Mouse (Mus musculus): Measurements from ENCODE around the gene Mark2. TPM values are rescaled to one million over a fixed set of nuclear protein-coding genes. Genes with fewer than 3 reads are reported as not detected.

Gene Mark2
- polyA plus RNA-seq, 1 experiment from 2014 or later: 49.0 TPM

- Histone ChIP-seq H3K4me1 (no peaks in the 10 kb centered on the region), H3K9me3 (no peaks in the 10 kb centered on the region), H3K4me2 (no peak overlapping the region), H3K9ac (no peak overlapping the region), H3K4me3 (no peak overlapping the region), H3K27me3 (no peaks in the 10 kb centered on the region), H3K36me3 (no peaks in the 10 kb centered on the region), H3K27ac (no peak overlapping the region)
- ATAC-seq (ENCODE audit: borderline replicate concordance, extremely low read depth, low FRiP score, low TSS enrichment): no peak
- WGBS: 83% methylated on average over 1 of the region's 1 CpGs
Observed at GRCm38 (mm10) chr19:7349993-7350392, 8.3 kb upstream of the Mark2 start.

- Histone ChIP-seq H3K36me3 (no peaks in the 10 kb centered on the region), H3K9me3 (no peaks in the 10 kb centered on the region), H3K9ac (no peak overlapping the region), H3K4me2 (no peak overlapping the region), H3K27ac (no peak overlapping the region), H3K4me3 (no peak overlapping the region), H3K4me1 (peaks cover 1% of the 10 kb centered on the region; the same call in 1 of the 2 replicates), H3K27me3 (no peaks in the 10 kb centered on the region)
- WGBS: 20% methylated on average over 4 of the region's 4 CpGs
- ATAC-seq (ENCODE audit: borderline replicate concordance, extremely low read depth, low FRiP score, low TSS enrichment): no peak
Observed at GRCm38 (mm10) chr19:7345235-7345755, 3.6 kb upstream of the Mark2 start.

- no peak overlapping the region for H3K4me3 ChIP-seq
- no peaks in the 10 kb centered on the region for H3K36me3 ChIP-seq
- H3K9me3 ChIP-seq: no peaks in the 10 kb centered on the region
- no peak for ATAC-seq (ENCODE audit: borderline replicate concordance, extremely low read depth, low FRiP score, low TSS enrichment)
- no peak overlapping the region for H3K4me2 ChIP-seq
- no peak overlapping the region for H3K9ac ChIP-seq
- peaks cover 27% of the 10 kb centered on the region for H3K4me1 ChIP-seq
- WGBS: 67% methylated on average over 2 of the region's 2 CpGs
- no peak overlapping the region for H3K27ac ChIP-seq
- H3K27me3 ChIP-seq: no peaks in the 10 kb centered on the region
Observed at GRCm38 (mm10) chr19:7342646-7343045, 986 bp upstream of the Mark2 start.

GRCm38 (mm10) chr19:7340780-7341475, 732 bp downstream of the Mark2 start:
- Histone ChIP-seq H3K27ac (peak overlapping the region; percentile 91), H3K27me3 (no peaks in the 10 kb centered on the region), H3K9ac (peak overlapping the region; percentile 97), H3K9me3 (no peaks in the 10 kb centered on the region), H3K4me2 (peak overlapping the region; percentile 87), H3K36me3 (no peaks in the 10 kb centered on the region), H3K4me3 (peak overlapping the region; percentile 87), H3K4me1 (peaks cover 36% of the 10 kb centered on the region)
- 1% methylated on average over 27 of the region's 46 CpGs for WGBS
- ATAC-seq (ENCODE audit: borderline replicate concordance, extremely low read depth, low FRiP score, low TSS enrichment): no peak; the same call in 1 of the 2 replicates

- WGBS: under 1% methylated on average over 15 of the region's 15 CpGs
- ATAC-seq (ENCODE audit: borderline replicate concordance, extremely low read depth, low FRiP score, low TSS enrichment): no peak
- peak overlapping the region; percentile 91 for H3K27ac ChIP-seq
- H3K4me1 ChIP-seq: peaks cover 36% of the 10 kb centered on the region
- H3K9ac ChIP-seq: peak overlapping the region; percentile 97
- H3K4me3 ChIP-seq: peak overlapping the region; percentile 87
- peak overlapping the region; percentile 87 for H3K4me2 ChIP-seq
- no peaks in the 10 kb centered on the region for H3K9me3 ChIP-seq
- H3K36me3 ChIP-seq: no peaks in the 10 kb centered on the region
- no peaks in the 10 kb centered on the region for H3K27me3 ChIP-seq
Observed at GRCm38 (mm10) chr19:7340371-7340779, 1.3 kb downstream of the Mark2 start.

- H3K27me3 ChIP-seq: no peaks in the 10 kb centered on the region
- H3K9me3 ChIP-seq: no peaks in the 10 kb centered on the region
- peak overlapping the region; percentile 87 for H3K4me3 ChIP-seq
- no peaks in the 10 kb centered on the region for H3K36me3 ChIP-seq
- H3K9ac ChIP-seq: peak overlapping the region; percentile 97
- 21% methylated on average over 4 of the region's 4 CpGs for WGBS
- ATAC-seq (ENCODE audit: borderline replicate concordance, extremely low read depth, low FRiP score, low TSS enrichment): no peak
- H3K27ac ChIP-seq: peak overlapping the region; percentile 91; the same call in 1 of the 2 replicates
- peak overlapping the region; percentile 87 for H3K4me2 ChIP-seq
- H3K4me1 ChIP-seq: peaks cover 39% of the 10 kb centered on the region
Observed at GRCm38 (mm10) chr19:7339867-7340266, 1.8 kb downstream of the Mark2 start.

- no peak for ATAC-seq (ENCODE audit: borderline replicate concordance, extremely low read depth, low FRiP score, low TSS enrichment)
- H3K27ac ChIP-seq: peak overlapping the region; percentile 48
- H3K4me2 ChIP-seq: peak overlapping the region; percentile 87
- no peaks in the 10 kb centered on the region for H3K27me3 ChIP-seq
- H3K36me3 ChIP-seq: no peaks in the 10 kb centered on the region
- peaks cover 44% of the 10 kb centered on the region for H3K4me1 ChIP-seq
- H3K9me3 ChIP-seq: no peaks in the 10 kb centered on the region
- peak overlapping the region; percentile 97; the same call in 1 of the 2 replicates for H3K9ac ChIP-seq
- 38% methylated on average over 5 of the region's 5 CpGs for WGBS
- H3K4me3 ChIP-seq: peak overlapping the region; percentile 87
Observed at GRCm38 (mm10) chr19:7339026-7339425, 2.6 kb downstream of the Mark2 start.

- no peak for ATAC-seq (ENCODE audit: borderline replicate concordance, extremely low read depth, low FRiP score, low TSS enrichment)
- 0 out of 2 replicates have a peak overlapping the region, but pooled peaks have one; percentile 48 for H3K27ac ChIP-seq
Observed at GRCm38 (mm10) chr19:7337781-7338342, 3.8 kb downstream of the Mark2 start.

GRCm38 (mm10) chr19:7335656-7336055, 6.0 kb downstream of the Mark2 start:
- H3K36me3 ChIP-seq: no peaks in the 10 kb centered on the region
- H3K27me3 ChIP-seq: no peaks in the 10 kb centered on the region
- H3K9me3 ChIP-seq: no peaks in the 10 kb centered on the region
- no peak for ATAC-seq (ENCODE audit: borderline replicate concordance, extremely low read depth, low FRiP score, low TSS enrichment)
- peaks cover 51% of the 10 kb centered on the region for H3K4me1 ChIP-seq
- H3K4me2 ChIP-seq: no peak overlapping the region
- H3K9ac ChIP-seq: no peak overlapping the region
- WGBS: 60% methylated on average over 4 of the region's 4 CpGs
- no peak overlapping the region for H3K27ac ChIP-seq
- H3K4me3 ChIP-seq: no peak overlapping the region

More at GRCm38 (mm10) chr19:7337781-7338342, 3.8 kb downstream of the Mark2 start:
- peaks cover 51% of the 10 kb centered on the region for H3K4me1 ChIP-seq
- H3K4me3 ChIP-seq: no peak overlapping the region
- no peak overlapping the region for H3K4me2 ChIP-seq
- no peak overlapping the region for H3K9ac ChIP-seq
- H3K36me3 ChIP-seq: no peaks in the 10 kb centered on the region
- H3K27me3 ChIP-seq: no peaks in the 10 kb centered on the region
- WGBS: 52% methylated on average over 2 of the region's 2 CpGs
- no peaks in the 10 kb centered on the region for H3K9me3 ChIP-seq

GRCm38 (mm10) chr19:7334049-7334448, 7.6 kb downstream of the Mark2 start:
- peak; percentile 76 for ATAC-seq (ENCODE audit: borderline replicate concordance, extremely low read depth, low FRiP score, low TSS enrichment)
- Histone ChIP-seq H3K4me2 (peak overlapping the region; percentile 18; the same call in 1 of the 2 replicates), H3K27me3 (no peaks in the 10 kb centered on the region), H3K27ac (peak overlapping the region; percentile 68), H3K4me1 (peaks cover 38% of the 10 kb centered on the region), H3K4me3 (no peak overlapping the region), H3K9ac (no peak overlapping the region), H3K36me3 (peaks cover 3% of the 10 kb centered on the region; the same call in 1 of the 2 replicates), H3K9me3 (no peaks in the 10 kb centered on the region)
- WGBS: 54% methylated on average over 2 of the region's 2 CpGs

- Histone ChIP-seq H3K4me2 (no peak overlapping the region), H3K27ac (no peak overlapping the region), H3K4me1 (peaks cover 9% of the 10 kb centered on the region; the same call in 1 of the 2 replicates), H3K27me3 (no peaks in the 10 kb centered on the region), H3K4me3 (no peak overlapping the region), H3K9ac (no peak overlapping the region), H3K36me3 (no peaks in the 10 kb centered on the region), H3K9me3 (no peaks in the 10 kb centered on the region)
- ATAC-seq (ENCODE audit: borderline replicate concordance, extremely low read depth, low FRiP score, low TSS enrichment): no peak
- WGBS: 86% methylated on average over 3 of the region's 3 CpGs
Observed at GRCm38 (mm10) chr19:7321391-7321790, 20.3 kb downstream of the Mark2 start.

GRCm38 (mm10) chr19:7320181-7320580, 21.5 kb downstream of the Mark2 start:
- Histone ChIP-seq H3K27me3 (no peaks in the 10 kb centered on the region), H3K4me3 (no peak overlapping the region), H3K9me3 (no peaks in the 10 kb centered on the region), H3K36me3 (no peaks in the 10 kb centered on the region), H3K4me2 (no peak overlapping the region), H3K27ac (no peak overlapping the region), H3K4me1 (peaks cover 16% of the 10 kb centered on the region; the same call in 1 of the 2 replicates), H3K9ac (no peak overlapping the region)
- WGBS: 49% methylated on average over 2 of the region's 2 CpGs
- ATAC-seq (ENCODE audit: borderline replicate concordance, extremely low read depth, low FRiP score, low TSS enrichment): no peak
